Mouse (Mus musculus) heart, adult 2 months (tissue): Measurements from ENCODE around the gene Gnai2.

Experiments used
- CTCF ChIP-seq: fragments of 200-600 bp; IDR thresholded peaks from 2 replicates; pipeline ENCODE4 v1.8.1; 2022; ENCODE audit warnings: antibody characterized with exemption, mild to moderate bottlenecking, moderate library complexity
- EP300 ChIP-seq: fragments of 200-500 bp; IDR thresholded peaks from 2 replicates; pipeline ENCODE4 v1.6.1; 2011; ENCODE audit warnings: low read depth, low read length, control low read depth; ENCODE audit not compliant: insufficient read depth
- POLR2A ChIP-seq: fragments of 200-500 bp; IDR thresholded peaks from 2 replicates; pipeline ENCODE4 v1.6.1; 2011; ENCODE audit warnings: mild to moderate bottlenecking, low read depth, low read length, control low read depth; ENCODE audit not compliant: insufficient read depth

- TF ChIP-seq CTCF (no peak), POLR2A (peak; percentile 57), EP300 (peak; percentile 83)
Observed at GRCm38 (mm10) chr9:107571534-107572326, 63.4 kb downstream of the Gnai2 start.
